Mouse (Mus musculus): Measurements from ENCODE around the gene Tm9sf2.

Tm9sf2 gene

GRCm38 (mm10) chr14:122099584-122099983, 7.3 kb upstream of the Tm9sf2 start:
- 82% methylated on average over 4 of the region's 4 CpGs for WGBS

DNA sequence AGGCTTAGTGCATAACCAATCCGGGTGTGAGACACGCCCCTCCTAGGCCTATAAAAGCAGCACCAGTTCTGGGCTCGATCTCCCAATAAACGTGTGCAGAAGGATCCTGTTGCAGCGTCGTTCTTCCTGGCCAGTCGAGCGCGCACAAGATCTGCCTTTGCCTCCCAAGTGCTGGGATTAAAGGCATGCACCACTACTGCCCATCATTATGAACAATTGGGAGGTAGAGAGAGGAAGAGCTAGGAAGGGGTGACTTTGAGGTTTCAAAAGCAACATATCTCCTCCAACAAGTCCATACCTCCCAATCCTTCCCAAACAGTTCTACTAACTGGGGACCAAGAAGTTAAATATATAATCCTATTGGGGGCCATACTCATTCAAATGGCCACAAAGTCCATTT, 4.9 kb upstream of the Tm9sf2 start:
- WGBS, result 81% methylated on average over 9 of the region's 9 CpGs

GRCm38 (mm10) chr14:122104881-122105280, 2.0 kb upstream of the Tm9sf2 start:
- WGBS, result 2% methylated on average over 24 of the region's 24 CpGs

GRCm38 (mm10) chr14:122105391-122106285, 1.2 kb upstream of the Tm9sf2 start:
- WGBS, result 66% methylated on average over 16 of the region's 16 CpGs

DNA sequence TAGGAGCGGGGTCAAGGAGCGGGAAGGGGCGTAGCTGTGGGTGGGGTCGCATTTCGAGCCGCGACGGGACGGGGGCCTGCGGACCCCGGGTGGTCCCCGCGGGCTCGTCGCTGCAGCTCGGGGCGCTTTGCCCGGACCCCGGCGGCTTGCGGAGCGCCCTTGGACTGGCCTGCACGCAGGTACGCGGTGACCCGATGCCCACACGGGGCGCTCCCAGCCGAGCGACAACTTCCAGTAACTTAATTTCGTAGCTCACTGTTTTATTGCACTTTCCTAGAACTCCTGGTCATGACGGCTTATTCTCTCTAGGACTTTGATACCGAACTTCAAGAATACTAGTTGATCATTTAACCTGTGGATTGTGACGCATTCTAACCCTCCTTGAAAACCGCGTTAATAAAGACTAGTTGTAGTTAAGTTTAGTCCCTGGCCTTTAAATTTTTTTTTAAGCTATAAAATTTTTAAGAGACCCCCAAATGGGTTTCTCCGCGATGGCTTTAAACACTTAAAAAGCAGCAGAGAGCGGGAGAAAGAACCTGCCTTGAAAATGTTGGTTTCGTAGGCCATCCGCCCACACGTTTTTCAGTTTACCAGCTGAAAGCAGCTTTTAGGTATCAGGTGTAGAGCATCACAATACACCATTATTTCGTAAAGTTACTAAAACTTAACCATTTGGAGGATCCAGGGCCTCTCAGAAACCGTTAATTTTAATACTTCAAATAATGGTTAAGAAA, 810 bp downstream of the Tm9sf2 start:
- 4% methylated on average over 44 of the region's 44 CpGs for WGBS

DNA sequence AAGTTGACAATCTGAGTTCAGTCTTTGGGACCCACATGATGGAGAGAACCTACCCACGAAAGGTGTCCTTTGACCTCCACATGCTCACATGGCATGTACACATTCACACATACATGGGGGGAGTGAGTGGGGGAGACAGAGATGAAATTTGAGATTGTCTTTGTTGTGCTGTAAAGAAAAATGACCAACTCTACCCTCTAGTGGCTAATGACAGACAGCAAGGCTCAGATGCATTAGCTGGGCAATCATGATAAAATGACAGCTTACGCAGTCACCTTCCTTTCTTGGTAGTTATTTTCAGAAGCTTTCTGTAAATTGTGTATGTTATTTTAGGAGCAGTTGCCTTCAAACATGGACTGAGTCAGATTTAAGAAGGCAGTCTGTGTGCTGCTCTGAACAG, 4.8 kb downstream of the Tm9sf2 start:
- WGBS, result 67% methylated on average over 2 of the region's 2 CpGs

- WGBS, result 79% methylated on average over 5 of the region's 5 CpGs
Measured at GRCm38 (mm10) chr14:122112311-122112710, 5.5 kb downstream of the Tm9sf2 start.

DNA sequence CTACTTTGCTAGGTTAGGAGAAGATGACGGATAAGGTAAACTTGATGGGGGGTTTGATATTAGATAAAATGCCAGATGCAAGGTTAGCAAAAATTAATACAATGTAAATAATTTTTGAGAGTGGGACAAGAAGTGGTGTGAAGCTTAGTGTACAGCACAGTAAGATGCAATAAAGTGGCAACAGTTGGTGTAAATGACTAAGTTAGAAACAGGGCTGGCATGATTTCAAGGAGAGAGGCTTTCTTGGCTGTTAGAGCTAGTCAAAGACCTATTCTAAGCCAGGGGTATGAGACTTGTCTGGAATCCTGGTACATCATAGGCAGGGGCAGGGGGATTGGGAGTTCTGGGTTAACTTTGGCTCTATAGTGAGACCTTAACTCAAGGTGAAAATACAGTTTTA, 9.4 kb downstream of the Tm9sf2 start:
- 87% methylated on average over 1 of the region's 1 CpGs for WGBS

DNA sequence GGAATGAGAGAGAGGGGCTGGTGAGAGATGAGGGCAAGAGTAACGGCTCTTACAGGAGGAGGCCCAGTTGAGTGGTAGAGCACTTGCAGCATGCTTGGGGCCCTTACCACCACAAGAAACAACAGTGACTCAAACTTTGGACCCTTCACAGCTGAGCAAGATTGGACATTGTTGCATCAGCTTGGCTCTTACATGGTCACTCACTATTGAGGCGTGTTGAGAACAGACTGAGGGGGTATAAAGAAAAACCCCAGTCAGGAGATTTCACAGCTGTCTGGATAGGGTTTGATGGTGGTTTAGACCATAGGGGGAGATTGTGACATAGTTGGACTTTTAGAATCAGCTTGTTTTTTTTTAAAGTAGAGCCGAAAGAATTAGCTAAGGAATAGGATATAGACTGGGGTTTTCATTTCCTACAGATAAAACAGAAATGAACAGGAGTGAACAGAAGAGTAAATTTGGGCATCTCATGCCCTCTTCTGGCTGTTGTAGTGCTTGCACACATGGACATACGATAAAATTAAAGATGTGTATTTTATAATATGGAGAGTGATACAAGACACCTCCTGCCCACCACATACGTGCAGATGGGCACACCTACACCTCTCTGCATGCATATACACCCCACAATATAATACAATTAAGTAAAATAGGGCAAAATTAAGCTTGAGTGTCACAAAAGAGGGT, 23.4 kb downstream of the Tm9sf2 start:
- 50% methylated on average over 5 of the region's 5 CpGs for WGBS

GRCm38 (mm10) chr14:122131644-122132043, 24.8 kb downstream of the Tm9sf2 start:
- 70% methylated on average over 2 of the region's 2 CpGs for WGBS

DNA sequence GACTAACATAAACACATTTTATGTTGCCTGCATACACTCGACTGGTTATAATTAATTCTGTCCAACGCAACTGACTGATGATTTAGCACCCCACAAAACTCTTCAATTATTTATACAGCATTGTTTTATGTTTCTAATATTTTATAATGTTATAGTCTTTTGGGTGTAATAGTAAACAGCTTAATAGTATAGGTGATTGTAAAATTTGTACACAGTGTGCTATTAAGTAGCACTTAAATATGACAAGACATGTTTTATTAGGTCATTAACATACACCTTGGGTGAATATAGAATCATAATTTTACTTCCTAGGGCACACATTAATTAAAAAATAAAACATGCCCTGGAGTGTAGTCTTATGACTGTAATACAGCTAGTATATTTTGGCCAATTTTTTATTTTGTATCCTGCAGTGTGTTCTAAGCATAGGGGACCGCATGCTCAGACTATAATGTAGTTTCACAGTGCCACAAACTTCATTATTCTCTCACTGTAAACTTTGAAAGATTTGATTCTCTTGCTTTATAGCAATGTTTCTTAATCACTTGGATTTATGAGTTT, 29.6 kb downstream of the Tm9sf2 start:
- WGBS, result 89% methylated on average over 3 of the region's 3 CpGs

DNA sequence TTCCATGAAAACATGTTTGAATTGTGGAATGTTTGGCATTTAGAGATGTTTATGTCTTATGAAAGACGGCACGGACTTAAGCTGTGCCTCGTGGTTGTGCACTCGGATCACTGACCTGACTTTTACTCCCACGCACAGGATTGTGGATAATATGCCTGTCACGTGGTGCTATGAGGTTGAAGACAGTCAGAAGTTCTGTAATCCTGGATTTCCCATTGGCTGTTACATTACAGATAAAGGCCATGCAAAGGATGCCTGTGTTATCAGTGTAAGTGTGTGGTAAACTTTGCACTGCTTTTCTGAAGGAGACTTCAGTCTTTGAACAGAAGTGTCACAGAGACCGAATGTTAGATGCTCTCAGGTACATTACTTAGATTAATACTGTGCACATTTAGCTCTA, 30.4 kb downstream of the Tm9sf2 start:
- WGBS, result 89% methylated on average over 7 of the region's 7 CpGs

DNA sequence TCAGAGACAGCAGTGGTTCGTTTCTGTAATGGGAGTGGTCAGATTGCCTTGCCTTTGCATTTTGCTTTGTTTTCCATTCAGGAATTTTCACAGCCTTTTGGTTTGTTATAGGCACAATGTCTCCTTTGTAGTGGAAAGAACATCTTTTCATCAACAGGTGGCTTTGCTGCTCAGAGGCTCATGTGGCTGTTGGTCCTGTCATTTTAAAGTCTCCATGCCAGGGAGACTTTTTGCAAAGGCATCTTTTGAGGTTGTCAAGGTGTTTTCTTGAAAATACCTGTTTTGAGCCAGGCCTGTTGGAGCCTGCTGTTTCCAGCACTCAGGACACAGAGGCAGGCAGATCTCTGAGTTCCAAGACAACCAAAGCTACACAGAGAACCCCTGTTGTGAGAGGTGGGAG, 33.3 kb downstream of the Tm9sf2 start:
- WGBS, result 51% methylated on average over 1 of the region's 1 CpGs

DNA sequence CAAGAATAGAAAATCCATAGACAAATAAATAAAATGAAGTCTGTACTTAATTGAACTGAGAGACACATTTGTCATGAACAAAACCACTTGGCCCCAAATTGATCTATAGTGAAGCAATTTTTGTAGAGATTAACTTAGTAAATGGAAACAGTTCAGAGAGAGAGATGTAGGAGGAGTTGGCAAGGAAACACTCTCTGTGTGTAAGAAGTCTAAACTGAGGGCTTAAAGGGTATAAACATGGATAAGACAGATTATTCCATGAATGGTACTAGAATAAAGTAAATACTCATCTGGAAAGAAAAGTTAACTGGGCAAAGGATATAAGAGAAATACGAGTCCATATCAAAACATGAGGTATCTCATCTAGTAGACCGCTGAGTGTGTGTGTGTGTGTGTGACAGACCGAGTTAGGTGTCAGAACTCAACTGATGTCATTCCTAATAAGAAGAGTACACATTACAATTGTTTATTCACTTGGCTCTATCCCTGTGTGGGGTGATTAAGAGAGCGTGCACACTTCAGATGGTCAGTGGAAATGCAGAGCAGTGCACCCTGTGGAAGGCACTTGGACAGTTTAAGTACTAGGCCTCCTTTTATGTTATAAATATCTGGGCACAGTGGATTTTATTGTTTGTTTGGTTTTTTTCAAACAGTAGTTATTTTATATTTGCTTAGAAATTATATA, 36.9 kb downstream of the Tm9sf2 start:
- WGBS, result 87% methylated on average over 4 of the region's 4 CpGs

DNA sequence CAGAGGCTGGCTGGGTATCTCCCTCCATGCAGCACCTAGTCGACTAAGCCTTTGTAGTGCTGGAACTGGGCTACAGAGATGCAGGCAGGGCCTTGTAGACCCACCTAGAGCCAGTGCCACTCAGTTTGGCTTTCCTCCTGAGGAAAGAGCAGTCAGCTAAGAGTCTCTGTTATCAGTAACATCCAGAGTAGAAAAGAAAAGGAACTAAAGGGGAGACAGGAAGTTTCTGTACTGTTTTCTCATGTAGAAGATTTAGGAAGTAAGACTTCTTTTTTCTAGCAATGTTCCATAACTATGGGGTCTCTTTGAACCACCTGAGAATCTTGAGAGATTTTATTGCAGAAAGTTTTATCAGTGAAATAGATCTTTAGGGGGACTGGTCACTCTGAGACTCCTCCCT, 38.5 kb downstream of the Tm9sf2 start:
- 54% methylated on average over 1 of the region's 1 CpGs for WGBS

DNA sequence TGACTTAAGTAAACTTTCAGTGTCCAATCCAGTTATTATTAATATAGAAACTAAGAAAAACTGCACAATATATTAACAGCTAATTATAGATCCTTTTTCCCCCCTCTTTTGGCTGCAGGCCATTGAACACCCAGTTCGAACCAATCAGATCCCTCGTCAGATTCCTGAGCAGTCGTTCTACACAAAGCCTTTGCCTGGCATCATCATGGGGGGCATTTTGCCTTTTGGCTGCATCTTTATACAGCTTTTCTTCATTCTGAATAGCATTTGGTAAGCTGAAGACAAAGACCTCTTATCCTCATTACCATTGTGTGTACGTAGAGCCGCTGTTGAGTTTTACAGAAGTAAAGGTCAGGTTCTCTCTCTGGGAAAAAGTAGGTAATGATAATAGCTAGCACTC, 43.8 kb downstream of the Tm9sf2 start:
- WGBS, result 55% methylated on average over 5 of the region's 5 CpGs

DNA sequence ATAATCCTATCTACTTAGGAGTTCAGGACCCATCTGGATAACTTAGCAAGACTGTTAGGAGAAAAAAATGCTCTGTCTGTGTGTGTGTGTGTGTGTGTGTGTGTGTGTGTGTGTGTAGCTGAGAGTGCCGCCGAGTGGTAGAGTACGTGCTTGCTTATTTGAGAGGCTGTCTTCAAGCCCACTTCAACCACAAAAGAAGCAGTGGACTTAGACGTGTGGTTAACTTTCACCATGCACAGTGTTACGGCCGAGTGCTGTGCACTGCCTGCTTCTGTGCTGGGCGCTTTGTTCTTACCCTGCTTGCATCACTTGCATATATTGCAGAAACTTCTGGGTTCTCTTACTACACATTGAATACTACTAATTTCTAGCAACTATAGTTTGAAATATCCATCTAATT, 50.9 kb downstream of the Tm9sf2 start:
- WGBS, result 85% methylated on average over 7 of the region's 7 CpGs

DNA sequence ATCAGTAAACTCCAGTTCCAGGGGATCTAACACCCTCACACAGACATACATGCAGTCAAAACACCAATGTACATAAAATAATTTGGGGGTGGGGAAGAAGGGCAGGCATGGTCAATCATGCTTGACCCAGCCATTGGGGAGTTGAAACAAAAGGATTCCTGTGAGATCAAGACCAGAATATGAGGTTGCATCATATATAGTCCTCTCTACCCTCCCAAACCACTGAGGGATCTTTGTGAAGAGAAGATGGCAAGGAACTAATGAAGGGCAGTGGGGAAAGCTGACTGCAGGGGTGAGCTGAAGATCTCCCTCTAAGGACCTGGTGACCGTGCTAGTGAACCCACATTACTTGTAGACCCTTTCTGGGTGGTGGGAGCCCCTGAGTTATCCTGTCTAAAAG, 54.1 kb downstream of the Tm9sf2 start:
- 92% methylated on average over 1 of the region's 1 CpGs for WGBS

GRCm38 (mm10) chr14:122168912-122169311, 62.1 kb downstream of the Tm9sf2 start:
- WGBS, result 56% methylated on average over 7 of the region's 7 CpGs

DNA sequence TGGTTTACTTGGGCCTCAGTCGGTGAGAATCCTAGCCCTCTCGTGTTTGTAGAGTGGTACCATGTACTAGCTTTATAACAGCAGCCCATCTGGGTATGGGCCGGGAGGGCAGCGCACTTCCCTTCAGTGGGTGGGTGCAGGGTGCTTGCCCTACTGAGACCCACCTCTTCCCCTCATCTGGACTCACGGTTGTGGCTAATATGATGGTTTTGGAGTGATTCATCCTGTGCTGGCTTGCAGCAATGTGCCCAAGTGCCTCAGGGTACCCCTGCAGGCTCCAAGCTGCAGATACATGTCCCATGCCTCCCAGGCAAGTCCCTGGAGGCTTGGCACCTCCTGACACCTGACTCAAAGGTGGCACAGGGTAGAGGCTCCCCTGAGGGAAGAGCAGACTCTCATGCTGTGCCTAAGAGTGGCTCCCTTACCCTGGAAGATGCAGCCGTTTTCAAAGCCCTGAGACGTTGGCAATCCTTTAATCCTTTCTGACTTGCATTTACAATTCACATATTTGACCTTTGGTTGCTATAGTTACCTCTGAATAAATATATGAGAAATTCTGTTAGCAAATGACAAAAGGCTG, 63.5 kb downstream of the Tm9sf2 start:
- WGBS, result 89% methylated on average over 7 of the region's 7 CpGs

DNA sequence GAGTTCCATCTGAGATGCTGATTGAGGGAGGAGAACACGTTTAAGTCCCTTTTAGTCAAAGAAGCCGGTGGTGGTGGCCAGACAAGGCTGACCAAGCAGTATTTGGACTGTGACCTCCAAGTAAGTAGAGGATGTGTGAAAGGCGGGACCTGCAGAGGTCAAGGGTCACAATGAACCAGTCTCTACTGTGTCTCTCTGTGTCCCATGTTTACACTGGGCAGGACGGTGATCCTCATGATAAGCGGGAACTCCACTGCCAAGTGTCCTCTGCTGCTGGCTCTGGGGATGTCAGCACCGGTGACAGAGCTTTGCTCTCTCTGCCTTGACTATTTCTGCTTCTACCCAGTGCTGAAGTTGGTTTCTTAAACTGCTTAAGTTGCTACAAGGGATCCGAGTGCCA, 64.2 kb downstream of the Tm9sf2 start:
- 88% methylated on average over 7 of the region's 7 CpGs for whole genome bisulfite sequencing

Data from cerebral cortex, adult 2 months (tissue).